Mouse (Mus musculus) B cell, adult (primary cell): ENCODE measurements around the gene Clec1b. TPM values are rescaled to one million over a fixed set of nuclear protein-coding genes. Genes with fewer than 3 reads are reported as not detected.

Experiments used
- total RNA-seq: library from RNA; stranded (reverse); gene quantifications from 4 replicates; pipeline ENCODE4 v1.2.4, GENCODE M21; 2023; ENCODE audit not compliant: inconsistent age

The Clec1b gene
- total RNA-seq = 0.16 TPM in 1 of 4 replicates, not detected in the others

GRCm38 (mm10) chr6:129396997-129397396, at the start of gene Clec1b:
TSS of gene Clec1b (plus strand) at chr6:129397297.

GRCm38 (mm10) chr6:129385774-129386173, 11.3 kb upstream of the Clec1b start, which contains the start of gene Clec12b:
TSS of gene Clec12b (minus strand) at chr6:129385874.

GRCm38 (mm10) chr6:129408562-129408961, 11.5 kb downstream of the Clec1b start, which contains the start of gene Clec9a:
TSS of gene Clec9a (plus strand) at chr6:129408862.

GRCm38 (mm10) chr6:129451411-129452039, 54.4 kb downstream of the Clec1b start, which contains the start of gene Clec1a:
TSS of gene Clec1a (minus strand) at chr6:129452000.

Other genes starting within 250 kb of the Clec1b start
- 94.9 to 113 TPM (median 106 TPM) in 4 replicates for gene Clec2d, start 216.7 kb upstream of the Clec1b start, total RNA-seq
- gene Cd69, start 121.9 kb upstream of the Clec1b start, total RNA-seq = 681 to 772 TPM (median 757 TPM) in 4 replicates
- 0.55 TPM in 1 of 4 replicates, not detected in the others for gene 4922502D21Rik, start 65.5 kb upstream of the Clec1b start, total RNA-seq
- gene Clec12a, start 54.6 kb upstream of the Clec1b start, total RNA-seq = 3.9 to 7.7 TPM (median 6.0 TPM) in 4 replicates
- not detected in 4 replicates for gene Clec12b, start 11.4 kb upstream of the Clec1b start, total RNA-seq
- gene Clec9a, start 11.6 kb downstream of the Clec1b start, total RNA-seq = 0.29 to 1.4 TPM (median 0.30 TPM) in 3 of 4 replicates, not detected in the other
- gene Clec1a, start 54.7 kb downstream of the Clec1b start, total RNA-seq = not detected in 4 replicates
- not detected in 4 replicates for gene Olr1, start 109.9 kb downstream of the Clec1b start, total RNA-seq
- not detected in 4 replicates for gene Tmem52b, start 115.3 kb downstream of the Clec1b start, total RNA-seq
- gene Gabarapl1, start 135.9 kb downstream of the Clec1b start, total RNA-seq = 13.7 to 15.0 TPM (median 14.4 TPM) in 4 replicates
- gene Klre1, start 180.6 kb downstream of the Clec1b start, total RNA-seq = 0.45 to 1.9 TPM (median 0.99 TPM) in 3 of 4 replicates, not detected in the other
- gene Klrd1, start 194.5 kb downstream of the Clec1b start, total RNA-seq = 1.8 to 2.4 TPM (median 2.1 TPM) in 4 replicates
- gene Klrk1, start 226.6 kb downstream of the Clec1b start, total RNA-seq = 1.00 to 2.0 TPM (median 1.3 TPM) in 4 replicates
- not detected in 4 replicates for gene Klrc3, start 246.0 kb downstream of the Clec1b start, total RNA-seq